Mouse (Mus musculus): ENCODE measurements around the gene Dnah2. TPM values are rescaled to one million over a fixed set of nuclear protein-coding genes. Genes with fewer than 3 reads are reported as not detected.
"Not testable (repeated sequence)": the region's sequence is repeated elsewhere in the genome, so short reads cannot be mapped to it uniquely, and the experiment has no call there.

Gene Dnah2
- total RNA-seq, 4 experiments from 2014 or later = 3.3 to 4.9 (median 3.9) TPM

- peak; percentile 88 for DNase-seq (ENCODE audit: low spot score in 2 of 2)
Observed at GRCm38 (mm10) chr11:69395235-69395633, 153.7 kb downstream of the Dnah2 start, which contains the start of the genes Naa38 and Cyb5d1. Naa38 (plus strand) TSS chr11:69395487. Cyb5d1 (minus strand) TSS chr11:69395631.

- not testable (repeated sequence) for DNase-seq (ENCODE audit: low spot score in 2 of 2)
Observed at GRCm38 (mm10) chr11:69394591-69395167, 154.2 kb downstream of the Dnah2 start.

- DNase-seq (ENCODE audit: low spot score in 2 of 2) = peak; percentile 26 to 27
Observed at GRCm38 (mm10) chr11:69390400-69391034, 158.4 kb downstream of the Dnah2 start.

- peak in 1 of 2 experiments; percentile 28 for DNase-seq (ENCODE audit: low spot score in 2 of 2)
Observed at GRCm38 (mm10) chr11:69389531-69390399, 159.1 kb downstream of the Dnah2 start.

- DNase-seq (ENCODE audit: low spot score in 2 of 2) = no peak
Observed at GRCm38 (mm10) chr11:69388680-69389079, 160.2 kb downstream of the Dnah2 start.

- no peak for DNase-seq (ENCODE audit: low spot score in 2 of 2)
Observed at GRCm38 (mm10) chr11:69386758-69387157, 162.2 kb downstream of the Dnah2 start.

- no peak for DNase-seq (ENCODE audit: low spot score in 2 of 2)
Observed at GRCm38 (mm10) chr11:69384979-69385378, 163.9 kb downstream of the Dnah2 start.

GRCm38 (mm10) chr11:69382478-69383105 is 166.3 kb downstream of the Dnah2 start:
- DNase-seq (ENCODE audit: low spot score in 2 of 2) = no peak

GRCm38 (mm10) chr11:69381356-69381755 is 167.6 kb downstream of the Dnah2 start:
- DNase-seq (ENCODE audit: low spot score in 2 of 2) = no peak

GRCm38 (mm10) chr11:69379600-69379999 is 169.3 kb downstream of the Dnah2 start:
- no peak for DNase-seq (ENCODE audit: low spot score in 2 of 2)

- DNase-seq (ENCODE audit: low spot score in 2 of 2) = no peak
Observed at GRCm38 (mm10) chr11:69377766-69378165, 171.1 kb downstream of the Dnah2 start.

- DNase-seq (ENCODE audit: low spot score in 2 of 2) = no peak
Observed at GRCm38 (mm10) chr11:69375646-69376045, 173.3 kb downstream of the Dnah2 start.

GRCm38 (mm10) chr11:69373223-69373965 is 175.5 kb downstream of the Dnah2 start:
- DNase-seq (ENCODE audit: low spot score in 2 of 2) = no peak

- DNase-seq (ENCODE audit: low spot score in 2 of 2) = no peak
Observed at GRCm38 (mm10) chr11:69372780-69373170, 176.1 kb downstream of the Dnah2 start.

- DNase-seq (ENCODE audit: low spot score in 2 of 2) = peak in 1 of 2 experiments; percentile 60
Observed at GRCm38 (mm10) chr11:69372056-69372779, 176.7 kb downstream of the Dnah2 start.

GRCm38 (mm10) chr11:69371601-69372000 is 177.3 kb downstream of the Dnah2 start:
- DNase-seq (ENCODE audit: low spot score in 2 of 2) = peak in 1 of 2 experiments; percentile 32

- no peak for DNase-seq (ENCODE audit: low spot score in 2 of 2)
Observed at GRCm38 (mm10) chr11:69370817-69371215, 178.1 kb downstream of the Dnah2 start.

All from left cerebral cortex, adult 8-10 months (tissue).